Mouse (Mus musculus) embryo, embryonic 11.5 days (tissue): Measurements from ENCODE around the gene Fam78b.

Source experiments
- DNase-seq: peaks from one replicate; pipeline ENCODE4 v3.0.0-alpha.2; 2012; ENCODE audit warnings: low read depth, low spot score

The Fam78b gene

DNA sequence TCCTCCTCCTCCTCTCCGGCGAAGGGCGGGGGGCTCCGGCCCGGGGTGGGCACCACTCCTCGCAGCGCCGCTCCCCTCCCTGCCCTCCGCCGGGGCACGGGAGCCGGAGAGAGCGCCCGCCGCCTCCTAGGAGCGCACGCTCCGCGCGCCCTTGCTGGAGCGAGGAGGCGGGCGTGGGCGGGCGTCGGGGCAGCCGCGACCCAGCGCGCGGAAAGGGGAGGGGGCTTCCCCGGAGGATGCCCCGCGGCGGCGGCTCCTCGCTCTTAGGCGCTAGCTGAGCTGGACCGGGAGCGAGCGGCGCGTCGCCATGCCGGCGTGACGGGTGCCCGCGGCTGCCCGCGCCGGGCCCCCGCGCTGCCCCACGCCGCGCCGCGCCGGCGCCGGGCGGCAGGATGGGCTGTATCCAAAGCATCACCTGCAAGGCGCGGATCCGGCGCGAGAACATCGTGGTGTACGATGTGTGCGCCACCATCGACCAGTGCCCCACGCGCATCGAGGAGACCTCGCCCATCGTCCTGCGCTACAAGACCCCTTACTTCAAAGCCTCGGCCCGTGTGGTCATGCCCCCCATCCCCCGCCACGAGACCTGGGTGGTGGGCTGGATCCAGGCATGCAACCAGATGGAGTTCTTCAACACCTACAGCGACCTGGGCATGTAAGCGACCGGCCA, at the start of gene Fam78b:
Gene Fam78b (plus strand): TSS at position 244 of the 670 bp plus-strand sequence.
- no peak for DNase-seq

DNA sequence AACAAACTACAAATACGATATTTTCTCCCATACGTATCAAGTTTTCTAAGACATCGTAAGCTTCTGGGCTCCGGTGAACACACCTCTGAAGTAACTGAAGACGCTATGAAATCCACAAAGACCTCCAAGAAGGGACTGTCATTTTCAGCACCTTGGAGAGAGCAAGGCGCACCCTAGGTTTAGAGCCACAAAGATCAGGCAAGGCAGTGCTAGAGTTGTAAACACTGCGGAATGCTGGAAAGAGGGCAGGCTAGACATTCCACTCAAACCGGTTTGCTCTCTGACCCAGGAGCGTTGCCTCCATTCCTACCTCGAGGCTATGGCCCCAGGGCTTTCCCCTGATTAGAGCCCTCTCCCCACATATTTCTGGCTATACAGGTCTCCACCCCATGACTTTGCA, 36.7 kb upstream of the Fam78b start:
- DNase-seq: peak; percentile 69

DNA sequence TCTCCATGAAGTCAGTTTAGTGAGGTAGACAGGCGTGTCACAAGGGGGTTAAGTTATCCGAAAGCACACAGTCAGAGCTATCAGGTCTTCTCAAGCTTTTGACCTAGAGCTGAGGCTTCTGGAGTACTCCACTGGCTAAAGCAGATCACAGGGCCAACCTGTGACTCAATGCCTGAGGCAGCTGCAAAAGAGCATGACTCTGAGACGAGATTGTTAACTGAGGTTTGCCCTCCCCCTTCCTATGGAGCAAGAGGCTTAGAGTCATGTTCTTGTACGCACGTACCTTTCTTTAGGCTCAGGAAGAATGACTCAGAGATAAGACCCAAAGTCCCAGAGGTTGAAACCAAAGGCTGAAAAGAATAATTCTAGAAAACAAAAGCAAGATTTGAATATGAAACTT, 32.9 kb upstream of the Fam78b start:
- no peak for DNase-seq

DNA sequence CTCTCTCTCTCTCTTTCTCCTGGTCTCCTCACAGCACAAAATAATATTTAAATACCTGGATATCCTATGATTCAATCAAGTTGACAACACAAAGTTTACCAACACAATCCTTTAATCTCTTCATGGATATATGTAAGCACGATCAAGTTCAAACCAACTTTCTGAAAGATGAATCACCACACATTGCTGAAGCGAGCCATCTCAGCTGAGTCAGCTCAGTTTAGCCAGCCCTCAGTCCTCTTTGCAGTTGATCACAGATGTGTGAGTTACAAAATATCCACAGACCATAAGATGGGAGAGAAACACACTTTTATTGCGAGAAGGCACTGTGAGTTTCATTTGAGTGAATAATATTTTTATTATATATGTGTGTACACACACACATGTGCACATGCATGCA, 27.5 kb upstream of the Fam78b start:
- no peak for DNase-seq

DNA sequence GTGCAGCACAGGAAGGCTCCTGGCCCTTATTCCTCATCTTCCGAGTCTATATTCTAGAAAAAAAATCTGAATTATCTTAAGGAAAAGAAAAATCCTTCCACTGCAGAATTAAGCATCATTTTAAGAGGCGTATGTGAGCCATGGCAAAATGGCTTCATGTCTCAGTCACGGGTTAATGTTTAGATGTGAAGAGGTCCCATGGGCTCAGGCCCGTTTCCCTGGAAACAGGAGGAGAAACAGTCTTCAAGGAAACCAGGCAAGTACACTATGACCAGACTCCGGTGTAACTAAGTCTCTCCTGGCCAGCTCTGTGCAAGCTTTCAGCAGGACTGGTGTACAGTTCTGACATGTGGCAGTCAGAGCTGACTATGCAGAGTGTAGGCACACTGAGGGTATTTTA, 22.6 kb upstream of the Fam78b start:
- no peak for DNase-seq

DNA sequence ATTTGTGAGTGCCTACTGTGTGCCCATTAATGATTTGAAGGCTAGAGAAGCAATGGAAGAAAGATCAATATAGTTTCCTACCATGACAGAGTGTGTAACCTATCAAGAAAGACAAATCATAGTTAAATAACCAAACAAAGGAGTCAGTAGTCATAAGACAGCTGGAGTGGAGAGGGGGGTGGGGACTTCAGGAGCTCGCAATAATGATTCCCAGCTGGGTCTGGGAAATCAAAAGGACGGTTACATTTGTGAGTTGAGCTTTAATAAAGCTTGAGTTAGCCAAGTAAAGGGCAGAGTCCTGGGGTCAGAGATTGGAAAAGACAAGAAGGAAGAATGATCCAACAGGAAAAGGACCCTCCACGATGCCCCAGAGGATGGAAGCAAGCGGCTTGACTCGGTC, 7.0 kb upstream of the Fam78b start:
- DNase-seq: no peak

DNA sequence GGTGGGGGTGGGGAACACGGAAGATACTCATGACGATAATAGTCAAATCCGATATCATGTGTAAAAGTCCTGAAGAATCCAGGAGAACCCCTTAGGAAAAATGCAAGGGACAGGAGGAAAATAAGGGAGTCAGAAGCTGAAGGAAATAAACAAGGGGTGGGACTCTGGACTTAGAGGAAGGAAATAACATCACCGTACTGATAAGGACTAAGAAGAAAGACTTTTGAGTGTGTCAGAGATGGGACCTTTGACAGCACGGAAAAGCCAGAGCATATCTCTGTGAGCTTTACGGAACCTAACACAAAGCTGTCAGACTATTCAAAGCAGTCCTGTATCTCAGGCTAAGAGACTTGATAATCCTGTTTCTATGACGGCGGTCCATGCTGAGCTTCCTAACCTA, 5.0 kb upstream of the Fam78b start:
- DNase-seq: no peak

DNA sequence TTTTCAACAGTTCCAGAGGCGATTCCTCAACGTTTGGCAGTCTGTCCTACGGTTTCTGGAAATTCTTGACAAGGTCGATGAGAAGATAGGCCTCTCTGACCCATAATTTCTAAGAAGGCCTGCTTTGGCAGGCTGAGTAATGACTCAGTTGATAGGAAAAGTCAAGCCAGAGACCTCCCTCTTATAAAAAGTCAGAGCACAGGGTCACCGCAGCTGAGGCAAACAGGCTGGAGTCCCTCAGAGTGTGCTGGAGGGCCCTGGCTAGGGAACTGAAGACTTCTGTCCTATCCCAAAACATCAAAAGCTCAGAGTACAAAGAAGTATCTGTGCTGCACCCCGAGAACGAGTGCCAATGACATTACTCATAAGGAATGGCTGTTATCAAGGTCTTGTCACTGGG, 4.4 kb upstream of the Fam78b start:
- DNase-seq: no peak

DNA sequence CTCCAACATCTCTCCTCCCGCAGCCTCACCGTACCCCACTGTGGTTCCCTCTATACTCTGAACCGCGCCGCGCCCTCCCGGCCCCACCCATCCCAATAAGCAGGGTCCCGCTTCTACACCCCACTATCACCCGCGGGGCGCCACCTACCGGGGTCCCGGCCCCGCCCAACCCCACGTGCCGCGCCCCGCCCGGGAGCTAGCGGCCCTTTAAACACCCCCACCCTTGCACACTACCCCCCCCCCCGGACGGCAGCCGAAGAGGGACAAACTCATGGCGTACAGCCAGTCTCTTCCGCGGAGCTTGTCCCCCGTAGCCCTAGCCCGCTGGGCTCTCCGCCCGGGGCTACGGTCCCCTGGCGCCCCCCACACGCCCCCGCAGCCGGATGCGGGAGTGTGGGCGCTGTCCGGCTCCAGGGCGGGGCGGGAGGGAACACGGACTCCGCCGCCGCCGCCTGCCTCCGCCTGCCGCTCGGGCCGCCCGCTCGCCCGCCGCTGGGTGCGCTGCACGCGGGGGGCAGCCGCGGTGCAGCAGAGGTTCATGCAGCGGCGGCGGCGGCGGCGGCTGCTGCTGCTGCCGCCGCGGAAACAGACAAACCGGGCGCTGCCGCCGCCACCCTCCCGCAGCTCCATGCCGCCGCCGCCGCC, 566 bp upstream of the Fam78b start:
- DNase-seq: peak; percentile 54

DNA sequence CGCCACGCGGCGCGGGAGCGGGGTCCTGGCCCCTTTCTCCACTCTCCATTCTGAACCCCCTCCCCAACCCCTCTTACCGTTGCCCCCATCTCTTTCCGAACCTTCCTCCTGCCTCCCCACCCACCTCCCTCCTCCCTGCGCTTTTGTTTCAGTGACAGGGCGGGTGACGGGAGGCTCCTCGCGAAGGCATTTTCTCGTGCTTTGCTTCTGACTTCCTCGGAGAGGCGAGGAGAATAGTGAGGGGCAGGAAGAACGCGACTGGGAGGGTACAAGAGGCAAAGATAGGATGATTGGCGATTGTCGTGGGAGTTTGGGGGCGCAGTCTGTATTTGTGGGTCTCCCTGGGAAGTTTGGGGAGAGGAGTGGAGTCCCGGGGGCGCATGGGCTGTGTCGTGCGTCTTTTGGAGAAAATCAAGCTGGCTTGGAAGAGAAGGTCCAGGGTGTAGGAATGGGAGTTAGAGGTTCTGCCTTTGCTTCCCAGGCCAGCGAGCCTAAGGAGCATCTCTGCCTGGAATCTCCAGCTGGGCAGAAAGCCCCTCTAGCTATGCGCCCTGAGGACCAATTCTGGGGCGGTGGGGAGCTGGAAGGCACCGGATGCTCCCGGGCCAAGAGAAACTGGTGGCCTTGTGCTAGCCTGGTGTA, 748 bp downstream of the Fam78b start:
- DNase-seq: no peak

DNA sequence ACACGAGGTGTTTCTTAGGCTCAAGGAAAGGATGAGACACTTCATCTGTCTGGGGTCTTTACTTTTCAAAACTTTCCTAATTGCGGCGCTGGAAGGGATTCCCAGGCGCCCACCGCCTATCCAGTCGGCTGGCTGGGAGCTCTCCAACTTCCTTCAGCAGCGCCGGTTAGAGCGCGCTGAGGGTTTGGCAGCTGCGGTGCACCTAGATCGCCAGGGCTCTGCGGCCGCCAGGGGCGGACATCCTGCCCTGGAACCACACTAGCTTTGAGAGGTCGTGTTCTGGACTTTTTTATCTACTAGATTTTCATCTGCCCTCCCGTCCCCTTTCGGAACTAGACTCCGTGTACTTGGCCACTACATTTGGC, 1.3 kb downstream of the Fam78b start:
- peak; percentile 59 for DNase-seq

DNA sequence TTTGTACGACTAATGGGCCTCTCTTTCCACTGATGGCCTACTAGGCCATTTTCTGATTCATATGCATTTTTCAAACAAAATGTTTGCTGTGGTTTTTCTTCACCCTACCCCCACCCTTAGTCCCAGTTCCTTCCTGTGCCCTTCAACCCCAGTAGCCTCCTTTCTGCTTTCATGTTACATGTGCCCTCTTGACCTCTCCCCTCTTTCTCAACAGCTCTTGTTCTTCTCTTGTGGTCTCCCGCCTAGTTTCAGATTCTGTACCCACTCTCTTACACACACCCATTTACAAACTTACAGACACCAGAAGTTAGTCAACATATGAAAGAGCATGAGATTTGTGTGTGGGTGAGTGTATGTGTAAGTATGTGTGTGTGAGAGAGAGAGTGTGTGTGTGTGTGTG, 3.4 kb downstream of the Fam78b start:
- no peak for DNase-seq

DNA sequence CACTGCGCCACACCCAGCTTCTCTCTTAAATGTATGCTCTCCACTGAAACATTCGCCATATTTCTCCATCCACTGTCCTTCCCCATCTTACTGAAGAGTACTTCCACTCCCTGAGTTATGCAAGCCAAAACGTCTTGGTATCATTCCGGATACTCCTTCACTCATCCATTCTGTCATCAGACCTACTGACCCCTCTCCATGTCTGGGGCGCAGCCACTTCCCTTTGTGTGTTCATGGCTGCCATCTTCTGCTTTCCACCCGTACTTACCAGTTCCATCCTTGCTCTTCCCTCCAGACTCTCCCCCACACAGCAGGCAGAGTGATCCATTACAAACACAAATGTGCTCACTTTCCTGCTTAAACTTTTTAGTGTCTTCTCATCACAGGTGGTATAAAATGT, 6.1 kb downstream of the Fam78b start:
- no peak for DNase-seq

DNA sequence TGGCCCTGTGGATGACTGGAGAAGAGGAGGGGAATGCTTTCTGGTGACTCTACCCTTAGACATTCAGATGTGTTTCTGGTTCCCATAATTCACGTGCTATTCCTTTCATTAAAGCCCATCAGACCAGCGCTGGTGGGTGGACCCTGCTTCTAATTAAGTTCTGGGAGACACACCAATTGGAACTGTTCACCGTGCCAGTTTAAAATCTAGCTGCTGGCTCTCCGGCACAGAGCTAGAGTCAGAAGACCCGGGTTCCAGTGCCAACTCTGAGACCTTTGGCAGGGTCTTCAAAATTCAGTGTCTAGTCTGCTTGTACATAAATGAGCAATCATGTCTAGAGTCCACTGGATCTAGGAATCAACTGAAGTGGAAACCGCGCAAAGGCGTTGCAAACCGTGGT, 9.0 kb downstream of the Fam78b start:
- DNase-seq: no peak

DNA sequence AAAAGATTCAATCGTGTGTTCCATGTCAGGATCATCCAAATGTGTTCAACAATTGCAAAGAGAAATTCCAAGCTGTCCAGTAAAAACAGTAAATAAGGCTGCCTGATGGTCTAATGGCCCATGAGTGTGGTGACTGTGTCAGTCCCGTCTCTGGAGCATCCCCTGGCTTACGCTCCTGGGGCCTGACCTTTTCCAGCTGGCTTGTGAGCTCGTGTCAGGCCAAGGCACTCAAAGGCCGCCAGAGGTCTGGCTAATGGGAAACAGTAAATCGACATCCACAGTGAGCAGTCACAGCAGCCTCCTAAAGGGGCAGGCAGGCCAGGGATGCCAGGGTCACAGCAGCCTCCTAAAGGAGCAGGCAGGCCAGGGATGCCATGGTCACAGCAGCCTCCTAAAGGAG, 10.1 kb downstream of the Fam78b start:
- no peak for DNase-seq

DNA sequence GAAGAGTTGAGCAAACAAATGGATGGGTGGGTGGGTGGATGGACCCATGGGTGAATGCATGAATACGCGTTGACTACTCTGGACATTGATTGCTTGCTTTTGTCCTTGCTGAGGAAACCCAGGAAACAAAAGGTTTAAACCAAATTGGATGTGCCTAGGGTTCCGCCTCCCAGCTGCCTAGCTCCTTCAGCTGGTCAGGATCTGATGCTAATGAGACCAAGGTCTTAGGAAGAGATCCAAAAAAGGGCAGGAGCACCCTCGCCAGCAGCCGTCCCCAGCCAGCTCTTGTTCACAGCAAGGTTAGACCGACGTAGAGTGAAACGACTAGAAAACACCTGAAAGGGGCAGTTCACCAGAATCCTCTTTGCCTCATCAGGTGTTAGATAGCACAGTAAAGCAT, 11.4 kb downstream of the Fam78b start:
- DNase-seq: no peak

DNA sequence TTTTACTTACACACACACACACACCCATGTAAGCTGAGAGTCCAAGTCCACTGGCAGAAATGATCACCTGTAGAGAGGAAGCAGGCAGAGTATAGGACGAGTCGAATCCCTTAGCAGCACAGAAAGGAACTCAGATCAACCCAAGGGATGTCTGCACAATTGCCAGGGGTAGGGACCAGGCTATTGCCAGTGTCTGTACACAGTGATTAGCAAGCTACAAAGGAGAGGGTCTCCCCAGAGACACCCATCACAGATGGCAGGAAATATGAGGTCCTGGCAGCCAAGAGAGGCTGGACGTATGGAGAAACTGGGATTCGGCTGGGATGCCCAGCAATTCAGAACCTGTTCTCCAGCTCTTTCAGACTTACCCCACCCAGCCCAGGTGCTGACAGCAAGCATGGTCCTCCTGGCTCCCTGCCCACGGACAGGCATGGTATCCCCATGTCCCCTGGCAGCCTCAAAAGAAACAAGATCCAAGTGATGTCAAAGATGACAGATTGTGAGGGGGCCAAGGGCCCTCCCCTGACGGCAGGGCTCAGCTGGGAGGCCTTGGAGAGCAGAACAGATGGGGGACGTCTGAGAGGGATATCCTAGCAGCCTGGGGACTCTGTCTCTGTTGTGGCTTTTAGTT, 12.1 kb downstream of the Fam78b start:
- DNase-seq: no peak

DNA sequence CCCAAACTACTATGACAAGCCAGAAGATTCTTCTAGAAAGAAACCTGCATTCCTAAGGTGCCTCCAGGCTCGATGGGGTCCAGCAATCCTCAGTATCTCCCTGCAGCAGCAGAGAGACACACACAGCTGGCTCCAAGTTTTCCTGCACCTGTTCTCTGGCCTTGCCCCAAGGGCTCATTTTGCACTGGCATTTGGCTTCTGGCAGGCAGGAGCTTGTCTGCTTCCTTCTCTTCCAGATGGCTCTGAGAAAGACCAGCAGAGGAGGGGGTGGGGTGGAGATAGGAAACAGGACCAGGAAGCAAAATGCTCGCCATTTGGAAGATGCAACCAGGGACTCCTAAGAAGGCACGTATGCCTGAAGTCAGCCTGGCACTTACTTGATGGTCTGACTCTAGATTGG, 15.1 kb downstream of the Fam78b start:
- no peak for DNase-seq

DNA sequence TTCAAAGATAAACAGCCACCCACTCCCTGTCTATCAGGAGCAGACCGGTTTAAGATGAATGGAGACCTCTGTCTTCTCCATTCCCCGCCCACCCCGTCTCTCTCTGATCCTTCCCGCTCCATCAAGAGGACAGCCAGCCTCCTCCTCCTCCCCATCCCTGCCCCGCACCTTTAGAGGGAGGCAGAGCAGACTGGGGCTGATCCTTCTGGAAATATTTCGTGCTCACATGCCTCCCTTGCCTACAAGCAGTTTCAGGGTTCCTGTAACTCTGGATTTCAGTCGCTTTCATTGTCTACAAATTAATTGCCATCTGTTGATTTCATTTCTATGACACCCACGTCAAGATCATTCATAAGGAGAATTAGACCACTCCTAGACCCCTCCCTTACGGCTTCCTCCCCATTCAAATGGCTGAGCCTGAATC, 20.8 kb downstream of the Fam78b start:
- no peak for DNase-seq

DNA sequence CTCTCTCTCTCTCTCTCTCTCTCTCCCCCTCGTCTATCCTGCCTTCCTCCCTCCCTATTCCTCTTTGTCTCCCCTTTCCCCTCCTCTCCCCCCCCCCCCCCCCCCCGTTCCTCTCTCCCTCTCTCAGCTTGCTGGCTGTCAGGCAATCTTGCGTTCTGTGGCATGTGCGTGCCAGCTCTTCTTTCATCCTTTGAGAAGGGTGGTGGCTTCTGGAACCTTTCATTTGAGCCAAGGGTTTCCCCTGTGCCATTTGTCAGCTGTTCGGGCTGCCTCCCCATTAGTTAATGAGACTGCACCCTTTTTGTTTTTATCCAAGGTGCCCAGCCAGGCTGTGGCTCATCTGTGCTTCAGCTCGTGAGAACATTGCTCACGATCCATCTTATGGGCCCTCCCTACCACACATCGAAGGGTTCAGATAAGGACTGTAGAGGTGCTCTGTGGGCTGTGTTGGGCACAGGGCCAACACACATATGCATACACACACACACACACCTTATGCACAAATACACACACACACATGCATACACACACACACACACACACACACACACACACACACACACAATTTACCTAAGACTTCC, 21.4 kb downstream of the Fam78b start:
- DNase-seq: no peak

DNA sequence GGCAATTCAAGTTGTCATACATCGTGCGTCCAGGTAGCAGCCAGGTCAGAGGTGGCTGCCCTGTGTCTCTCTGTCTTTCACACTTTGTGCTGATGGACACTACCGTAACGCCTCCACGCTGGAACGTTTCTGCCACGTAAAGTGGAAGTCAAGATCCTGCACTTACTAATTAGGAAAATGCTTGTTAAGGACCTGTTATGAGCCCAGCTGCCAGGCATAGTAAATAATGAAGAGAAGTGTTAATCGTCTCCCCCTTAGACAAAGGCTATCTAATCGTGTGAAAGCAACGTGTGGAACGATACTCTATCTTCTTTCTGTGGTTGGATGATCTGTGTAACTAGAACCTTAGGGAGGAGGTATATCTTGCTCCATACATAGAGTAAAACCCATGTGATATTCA, 22.6 kb downstream of the Fam78b start:
- no peak for DNase-seq

DNA sequence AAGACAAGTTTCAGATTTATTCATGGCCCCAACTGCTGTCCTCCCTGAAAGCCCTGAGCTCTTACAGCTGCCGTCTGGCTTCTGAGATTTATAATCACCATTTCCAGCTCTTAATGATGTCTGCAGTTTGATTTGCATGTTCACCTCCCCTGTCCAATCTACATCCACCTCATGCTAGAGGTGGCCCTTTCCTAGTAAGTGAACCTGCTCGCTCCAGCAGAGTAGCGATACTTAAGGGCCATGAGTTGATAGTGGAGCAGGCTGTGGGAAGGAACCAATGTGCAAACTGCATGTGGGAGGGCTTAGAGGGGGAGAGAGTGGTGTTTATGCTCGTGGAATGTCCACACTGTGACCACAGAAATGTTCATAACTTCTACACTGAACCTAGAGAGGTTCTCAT, 23.7 kb downstream of the Fam78b start:
- no peak for DNase-seq
